Mouse (Mus musculus): ENCODE data around the gene Arfgef2. TPM values are rescaled to one million over a fixed set of nuclear protein-coding genes. Genes with fewer than 3 reads are reported as not detected.
"Not testable (repeated sequence)": the region's sequence is repeated elsewhere in the genome, so short reads cannot be mapped to it uniquely, and the experiment has no call there.

Gene Arfgef2
- polyA plus RNA-seq, 1 experiment from 2014 or later: 2.9 TPM

- ATAC-seq (replicated peaks): peak; percentile 98
- WGBS: under 1% methylated on average over 35 of the region's 35 CpGs
Measured at GRCm38 (mm10) chr2:166786353-166787004, 18.9 kb upstream of the Arfgef2 start.

GRCm38 (mm10) chr2:166791738-166792137, 13.7 kb upstream of the Arfgef2 start:
- H3K9me3 ChIP-seq: no peaks in the 10 kb centered on the region
- H3K27ac ChIP-seq (replicated peaks): peak overlapping the region; percentile 47; the same call in 1 of the 2 replicates
- peaks cover 9% of the 10 kb centered on the region; the same call in 1 of the 2 replicates for H3K36me3 ChIP-seq
- WGBS: 50% methylated on average over 5 of the region's 5 CpGs
- no peak overlapping the region for H3K9ac ChIP-seq (replicated peaks)
- ATAC-seq (replicated peaks): 0 out of 2 replicates have a peak, but pooled peaks have one; percentile 11
- no peaks in the 10 kb centered on the region for H3K27me3 ChIP-seq
- peaks cover 27% of the 10 kb centered on the region for H3K4me1 ChIP-seq
- no peak overlapping the region for H3K4me2 ChIP-seq (replicated peaks)
- H3K4me3 ChIP-seq: no peak overlapping the region

More at GRCm38 (mm10) chr2:166786353-166787004, 18.9 kb upstream of the Arfgef2 start:
- peak overlapping the region; percentile 64 for H3K4me2 ChIP-seq (replicated peaks)
- peaks cover 12% of the 10 kb centered on the region for H3K4me1 ChIP-seq
- H3K9ac ChIP-seq (replicated peaks): peak overlapping the region; percentile 81
- no peaks in the 10 kb centered on the region for H3K36me3 ChIP-seq
- no peaks in the 10 kb centered on the region for H3K9me3 ChIP-seq
- no peaks in the 10 kb centered on the region for H3K27me3 ChIP-seq
- H3K27ac ChIP-seq (replicated peaks): peak overlapping the region; percentile 38; the same call in 1 of the 2 replicates
- H3K4me3 ChIP-seq: peak overlapping the region; percentile 67

- peak within 1 kb of the TSS; percentile 72 for H3K27ac ChIP-seq (replicated peaks)
- H3K36me3 ChIP-seq: peaks cover 15% of the 10 kb centered on the region; the same call in 1 of the 2 replicates
- H3K27me3 ChIP-seq: no peaks in the 10 kb centered on the region
- 14% methylated on average over 5 of the region's 5 CpGs for whole genome bisulfite sequencing
- no peaks in the 10 kb centered on the region for H3K9me3 ChIP-seq
- ATAC-seq (replicated peaks): peak; percentile 42
- peak within 1 kb of the TSS; percentile 81 for H3K4me3 ChIP-seq
- peak within 1 kb of the TSS; percentile 61 for H3K4me2 ChIP-seq (replicated peaks)
- H3K9ac ChIP-seq (replicated peaks): peak within 1 kb of the TSS; percentile 75
- peaks cover 23% of the 10 kb centered on the region for H3K4me1 ChIP-seq
Measured at GRCm38 (mm10) chr2:166792355-166792754, 13.0 kb upstream of the Arfgef2 start, which contains the start of gene Trp53rkb. Trp53rkb (plus strand) TSS chr2:166792531.

DNA sequence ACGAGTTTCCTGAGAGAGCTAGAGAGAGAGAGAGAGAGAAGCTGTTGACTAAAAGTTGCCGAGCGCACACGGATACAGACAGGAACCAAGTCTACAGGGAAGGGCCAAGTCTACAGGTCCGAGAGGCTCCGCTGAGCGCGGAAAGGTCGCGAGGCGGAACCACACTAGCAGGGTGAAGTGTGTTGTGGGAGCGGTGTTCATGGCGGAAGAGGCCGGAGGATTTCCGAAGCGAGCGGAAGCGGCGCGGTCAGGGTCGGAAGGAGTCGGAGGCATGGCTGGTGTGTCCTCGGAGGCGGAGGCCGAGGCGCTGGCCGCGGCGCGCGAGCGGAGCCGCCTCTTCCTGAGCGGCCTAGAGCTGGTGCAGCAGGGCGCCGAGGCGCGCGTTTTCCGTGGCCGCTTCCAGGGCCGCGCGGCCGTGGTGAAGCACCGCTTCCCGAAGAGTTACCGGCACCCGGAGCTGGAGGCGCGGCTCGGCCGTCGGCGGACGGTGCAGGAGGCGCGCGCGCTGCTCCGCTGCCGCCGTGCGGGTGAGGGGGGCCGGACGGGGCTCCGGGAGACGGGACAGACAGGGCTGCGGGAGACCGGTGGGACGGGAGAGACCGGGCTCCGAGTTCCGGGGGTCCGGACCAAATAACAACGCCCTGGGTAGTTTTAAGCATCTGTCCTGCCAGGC, 11.7 kb upstream of the Arfgef2 start:
- H3K27me3 ChIP-seq, H3K9me3 ChIP-seq: not testable (repeated sequence)
- peak; percentile 91 for ATAC-seq (replicated peaks)
- H3K27ac ChIP-seq (replicated peaks): peak overlapping the region; percentile 72
- WGBS: under 1% methylated on average over 76 of the region's 76 CpGs
- H3K4me1 ChIP-seq: peaks cover 23% of the 10 kb centered on the region
- H3K4me2 ChIP-seq (replicated peaks): peak overlapping the region; percentile 61
- peak overlapping the region; percentile 75 for H3K9ac ChIP-seq (replicated peaks)
- H3K36me3 ChIP-seq: peaks cover 26% of the 10 kb centered on the region
- peak overlapping the region; percentile 81 for H3K4me3 ChIP-seq

DNA sequence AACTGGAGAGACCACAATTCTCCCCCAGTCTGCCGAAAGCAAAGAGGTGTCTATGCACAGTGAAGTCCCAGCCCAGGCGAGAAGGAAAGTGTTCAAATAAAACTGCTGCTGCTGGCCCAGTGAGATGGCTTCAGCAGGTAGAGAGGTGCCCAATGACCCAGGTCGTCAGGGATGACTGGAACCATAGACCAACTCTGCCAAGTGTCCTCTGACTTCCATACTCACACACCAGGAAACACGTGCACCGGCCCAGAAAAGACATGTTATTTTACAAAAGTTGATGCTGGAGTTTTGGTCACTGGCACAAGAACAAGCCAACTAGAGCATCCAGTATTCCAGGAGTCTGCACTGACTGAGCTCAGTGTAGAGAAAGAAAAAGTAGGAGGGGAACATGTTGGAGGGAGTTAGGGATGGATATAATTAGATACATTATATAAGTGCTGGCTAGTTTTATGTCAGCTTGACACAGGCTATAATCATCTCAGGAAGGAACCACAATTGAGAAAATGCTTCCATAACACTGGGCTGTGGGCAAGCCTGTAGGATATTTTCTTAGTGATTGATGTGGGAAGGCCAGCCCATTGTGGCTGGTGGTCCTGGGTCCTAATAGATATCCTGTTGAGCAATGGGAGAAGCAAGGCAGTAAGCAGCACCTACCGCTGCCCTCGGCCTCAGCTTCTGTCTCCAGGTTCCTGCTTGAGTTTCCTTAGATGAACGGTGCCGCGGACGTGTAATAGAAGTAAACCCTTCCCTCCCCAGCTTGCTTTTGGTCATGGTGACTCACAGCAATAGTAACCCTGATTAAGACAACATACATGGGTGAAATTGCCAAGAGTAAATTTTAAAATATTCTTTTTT, 5.5 kb upstream of the Arfgef2 start:
- WGBS: 87% methylated on average over 11 of the region's 11 CpGs
- no peaks in the 10 kb centered on the region; the same call in 1 of the 2 replicates for H3K4me1 ChIP-seq
- no peaks in the 10 kb centered on the region for H3K9me3 ChIP-seq
- no peak for ATAC-seq (replicated peaks)
- no peak overlapping the region for H3K4me3 ChIP-seq
- H3K4me2 ChIP-seq (replicated peaks): no peak overlapping the region
- no peak overlapping the region for H3K9ac ChIP-seq (replicated peaks)
- H3K36me3 ChIP-seq: peaks cover 30% of the 10 kb centered on the region
- H3K27me3 ChIP-seq: no peaks in the 10 kb centered on the region
- no peak overlapping the region for H3K27ac ChIP-seq (replicated peaks)

- Histone ChIP-seq H3K4me1 (0 out of 2 replicates have a peak, but pooled peaks cover 2% of the 10 kb centered on the region), H3K9ac (replicated peaks) (no peak overlapping the region), H3K27me3 (no peaks in the 10 kb centered on the region), H3K9me3 (no peaks in the 10 kb centered on the region), H3K4me3 (no peak overlapping the region), H3K36me3 (peaks cover 30% of the 10 kb centered on the region), H3K27ac (replicated peaks) (no peak overlapping the region), H3K4me2 (replicated peaks) (no peak overlapping the region)
- ATAC-seq (replicated peaks): no peak
- WGBS: 88% methylated on average over 7 of the region's 7 CpGs
Measured at GRCm38 (mm10) chr2:166800473-166800857, 4.9 kb upstream of the Arfgef2 start.

DNA sequence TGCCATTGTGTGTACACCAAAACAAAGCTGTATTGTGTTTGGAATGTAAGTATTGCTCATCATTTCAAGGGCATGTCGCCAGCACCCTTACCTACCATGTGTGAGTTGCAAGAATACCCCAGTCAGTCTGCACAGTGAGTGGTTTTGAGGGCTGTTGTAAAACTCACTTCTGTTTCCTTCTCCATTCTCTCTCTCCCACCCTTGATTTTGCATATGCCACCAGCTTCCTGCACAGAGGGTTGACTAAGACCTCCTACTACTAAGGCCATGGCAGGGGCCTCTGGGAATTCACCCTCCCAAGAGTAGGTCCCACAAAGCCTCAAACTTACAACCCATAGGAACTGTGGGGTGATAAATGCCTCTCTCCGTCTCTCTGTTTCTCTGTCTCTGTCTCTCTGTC, 4.0 kb upstream of the Arfgef2 start:
- H3K27ac ChIP-seq (replicated peaks): no peak overlapping the region
- no peak overlapping the region for H3K9ac ChIP-seq (replicated peaks)
- H3K9me3 ChIP-seq: no peaks in the 10 kb centered on the region
- H3K4me3 ChIP-seq: no peak overlapping the region
- peaks cover 7% of the 10 kb centered on the region; the same call in 1 of the 2 replicates for H3K4me1 ChIP-seq
- H3K27me3 ChIP-seq: no peaks in the 10 kb centered on the region
- H3K36me3 ChIP-seq: peaks cover 23% of the 10 kb centered on the region
- no peak for ATAC-seq (replicated peaks)
- WGBS: 79% methylated on average over 2 of the region's 2 CpGs
- H3K4me2 ChIP-seq (replicated peaks): no peak overlapping the region

GRCm38 (mm10) chr2:166803298-166803697, 2.1 kb upstream of the Arfgef2 start:
- Histone ChIP-seq H3K9me3 (no peaks in the 10 kb centered on the region), H3K9ac (replicated peaks) (no peak overlapping the region), H3K4me3 (no peak overlapping the region), H3K4me1 (peaks cover 8% of the 10 kb centered on the region; the same call in 1 of the 2 replicates), H3K36me3 (0 out of 2 replicates have a peak, but pooled peaks cover 7% of the 10 kb centered on the region), H3K4me2 (replicated peaks) (no peak overlapping the region), H3K27me3 (no peaks in the 10 kb centered on the region), H3K27ac (replicated peaks) (no peak overlapping the region)
- ATAC-seq (replicated peaks): no peak
- 89% methylated on average over 3 of the region's 3 CpGs for WGBS

GRCm38 (mm10) chr2:166806173-166806705, 851 bp downstream of the Arfgef2 start:
- no peaks in the 10 kb centered on the region for H3K9me3 ChIP-seq
- no peaks in the 10 kb centered on the region for H3K27me3 ChIP-seq
- peaks cover 8% of the 10 kb centered on the region; the same call in 1 of the 2 replicates for H3K4me1 ChIP-seq
- peak overlapping the region; percentile 74 for H3K9ac ChIP-seq (replicated peaks)
- H3K27ac ChIP-seq (replicated peaks): peak overlapping the region; percentile 56; the same call in 1 of the 2 replicates
- H3K4me2 ChIP-seq (replicated peaks): peak overlapping the region; percentile 84
- H3K36me3 ChIP-seq: no peaks in the 10 kb centered on the region
- no peak; the same call in 1 of the 2 replicates for ATAC-seq (replicated peaks)
- H3K4me3 ChIP-seq: peak overlapping the region; percentile 76
- WGBS: 30% methylated on average over 14 of the region's 14 CpGs

GRCm38 (mm10) chr2:166806813-166807212, 1.4 kb downstream of the Arfgef2 start:
- Histone ChIP-seq H3K4me2 (replicated peaks) (peak overlapping the region; percentile 84; the same call in 1 of the 2 replicates), H3K36me3 (no peaks in the 10 kb centered on the region), H3K27me3 (no peaks in the 10 kb centered on the region), H3K4me1 (peaks cover 8% of the 10 kb centered on the region; the same call in 1 of the 2 replicates), H3K27ac (replicated peaks) (no peak overlapping the region), H3K9me3 (no peaks in the 10 kb centered on the region), H3K4me3 (no peak overlapping the region), H3K9ac (replicated peaks) (no peak overlapping the region)
- no peak for ATAC-seq (replicated peaks)
- 90% methylated on average over 6 of the region's 6 CpGs for WGBS

DNA sequence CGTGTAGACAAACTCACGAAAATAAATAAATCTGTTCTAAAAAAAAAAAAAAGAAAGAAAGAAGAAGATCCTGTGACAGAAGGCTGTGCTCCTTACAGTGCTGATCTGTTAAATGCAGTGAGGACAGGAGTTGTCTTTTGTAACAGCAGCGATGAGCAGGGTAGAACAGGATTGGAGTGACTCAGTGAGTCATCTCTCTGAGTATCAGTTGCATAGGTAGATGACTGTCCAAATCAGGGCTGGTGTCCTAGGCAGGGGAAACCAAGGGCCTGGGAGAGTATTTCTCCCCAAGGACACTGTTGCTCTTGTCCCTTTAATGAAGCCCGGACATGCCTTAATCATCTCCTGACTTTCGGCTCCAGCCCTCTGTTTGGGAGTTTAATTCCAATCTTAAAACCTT, 4.1 kb downstream of the Arfgef2 start:
- peaks cover 8% of the 10 kb centered on the region; the same call in 1 of the 2 replicates for H3K4me1 ChIP-seq
- no peak overlapping the region for H3K4me3 ChIP-seq
- H3K27me3 ChIP-seq: no peaks in the 10 kb centered on the region
- no peak for ATAC-seq (replicated peaks)
- 83% methylated on average over 5 of the region's 5 CpGs for WGBS
- no peaks in the 10 kb centered on the region for H3K36me3 ChIP-seq
- no peak overlapping the region for H3K4me2 ChIP-seq (replicated peaks)
- no peak overlapping the region for H3K9ac ChIP-seq (replicated peaks)
- no peak overlapping the region for H3K27ac ChIP-seq (replicated peaks)
- no peaks in the 10 kb centered on the region for H3K9me3 ChIP-seq

All from forebrain, embryonic 15.5 days (tissue).